Mouse (Mus musculus): ENCODE results near the gene Catsperg1. TPM values are rescaled to one million over a fixed set of nuclear protein-coding genes. Genes with fewer than 3 reads are reported as not detected.
"Not testable (repeated sequence)": the region's sequence is repeated elsewhere in the genome, so short reads cannot be mapped to it uniquely, and the experiment has no call there.

Gene Catsperg1
- total RNA-seq, 2 experiments from 2014 or later = 1.6 to 1.8 TPM

DNA sequence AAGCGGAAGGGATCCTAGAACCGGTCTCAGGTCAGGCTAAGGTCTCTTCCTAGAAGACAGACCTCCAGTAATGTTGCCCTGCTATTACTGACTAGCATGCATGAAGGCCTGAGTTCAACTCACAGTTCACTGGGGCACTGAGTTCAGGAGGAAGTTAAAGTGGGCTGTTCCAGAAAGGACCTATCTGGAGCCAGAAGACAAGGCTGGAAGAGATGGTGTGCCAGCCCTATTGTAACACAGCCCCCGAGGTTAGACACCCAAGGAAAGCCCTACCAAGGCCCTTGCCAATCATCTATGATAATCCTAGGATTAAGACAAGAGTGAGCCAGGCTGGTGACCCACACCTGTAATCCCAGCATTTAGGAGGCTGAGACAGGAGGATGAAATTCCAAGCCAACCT is 17.7 kb upstream of the Catsperg1 start:
- DNase-seq (ENCODE audit: low spot score in 2 of 2) = no peak

DNA sequence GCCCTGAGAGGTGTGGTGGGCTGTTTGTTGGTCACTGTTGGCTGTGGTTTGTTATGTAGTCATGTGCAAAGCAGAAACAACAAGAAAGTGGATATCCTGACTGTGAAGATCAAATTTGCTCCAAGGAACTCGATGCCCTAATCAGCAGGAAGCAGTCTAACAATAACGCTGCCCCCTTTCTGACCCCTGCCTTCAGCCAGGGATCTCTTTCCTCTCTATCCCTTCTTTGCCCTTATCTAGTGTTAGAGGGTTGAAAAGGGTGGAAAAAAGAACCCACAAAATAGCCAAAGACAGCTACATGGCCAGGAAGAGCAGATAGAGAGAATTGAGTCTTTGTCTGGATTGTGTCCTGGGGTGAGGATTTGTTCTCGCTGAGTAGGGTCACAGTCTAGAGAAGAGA is 16.7 kb upstream of the Catsperg1 start:
- no peak for DNase-seq (ENCODE audit: low spot score in 2 of 2)

DNA sequence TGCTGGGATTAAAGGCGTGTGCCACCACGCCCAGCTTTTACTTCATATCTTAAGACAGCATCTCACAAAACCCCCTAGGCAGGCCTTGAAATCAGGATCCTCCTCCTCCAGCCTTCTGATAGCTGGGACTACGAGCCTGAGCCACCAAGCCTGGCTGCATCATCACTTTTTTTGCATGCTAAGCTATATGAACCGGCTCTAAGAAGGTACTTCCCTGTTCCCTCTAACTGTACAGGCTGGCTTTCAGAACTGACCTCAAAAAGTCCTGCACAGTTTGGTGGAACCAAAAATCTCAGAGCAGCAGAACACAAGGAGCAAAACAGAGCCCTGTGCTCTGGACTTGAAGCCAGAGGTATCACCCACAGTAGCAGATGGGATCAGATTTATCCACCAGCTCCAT is 14.4 kb upstream of the Catsperg1 start:
- DNase-seq (ENCODE audit: low spot score in 2 of 2) = no peak

DNA sequence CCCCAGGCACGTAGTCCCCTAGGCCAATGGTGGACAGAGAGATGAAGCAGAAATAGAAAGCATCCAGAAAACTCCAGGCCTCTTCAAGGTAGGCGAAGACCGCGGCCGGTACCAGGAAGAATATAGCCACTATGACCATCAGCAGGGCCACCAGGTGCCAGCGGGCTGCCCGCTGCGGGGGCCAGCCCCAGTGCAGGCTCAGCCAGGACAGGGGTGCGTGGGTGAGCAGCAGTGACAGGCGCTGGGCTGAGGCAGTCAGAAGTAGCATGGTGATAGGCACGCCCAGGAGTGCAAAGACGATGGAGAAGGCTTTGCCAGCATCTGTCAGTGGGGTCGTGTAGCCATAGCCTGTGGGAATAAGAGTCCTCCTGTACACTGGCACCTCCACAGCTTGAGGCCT is 11.7 kb upstream of the Catsperg1 start:
- DNase-seq (ENCODE audit: low spot score in 2 of 2) = no peak

DNA sequence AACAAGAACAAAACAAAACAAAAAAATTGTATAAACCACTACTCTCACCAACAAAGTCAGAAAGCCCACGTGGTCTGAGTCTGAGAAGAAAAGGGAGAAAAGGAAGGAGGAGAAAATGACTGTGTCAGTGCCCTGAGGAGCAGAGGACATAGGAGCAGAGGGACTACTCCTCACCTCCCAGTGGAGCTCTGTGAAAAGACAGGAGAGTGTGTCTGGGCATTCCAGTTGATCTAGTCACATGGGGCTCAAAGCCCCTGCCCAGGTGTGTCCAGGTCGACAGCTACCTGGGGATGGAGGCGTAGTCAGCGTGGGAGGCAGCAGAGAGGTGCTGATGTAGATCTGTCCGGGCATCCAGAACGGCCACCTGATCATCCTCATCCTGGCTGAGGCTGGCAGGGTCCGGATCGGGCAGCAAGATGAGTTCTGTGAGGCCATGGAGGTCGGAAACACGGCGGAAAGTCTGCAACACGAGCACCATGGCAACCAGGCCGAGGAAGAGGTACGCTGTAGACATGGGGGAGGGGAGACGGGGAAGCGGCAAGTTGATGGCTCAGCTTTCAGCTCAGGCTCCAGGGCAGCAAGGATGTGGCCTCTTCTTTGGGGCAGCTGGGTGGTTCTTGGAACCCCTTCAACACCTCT is 11.0 kb upstream of the Catsperg1 start:
- no peak for DNase-seq (ENCODE audit: low spot score in 2 of 2)

DNA sequence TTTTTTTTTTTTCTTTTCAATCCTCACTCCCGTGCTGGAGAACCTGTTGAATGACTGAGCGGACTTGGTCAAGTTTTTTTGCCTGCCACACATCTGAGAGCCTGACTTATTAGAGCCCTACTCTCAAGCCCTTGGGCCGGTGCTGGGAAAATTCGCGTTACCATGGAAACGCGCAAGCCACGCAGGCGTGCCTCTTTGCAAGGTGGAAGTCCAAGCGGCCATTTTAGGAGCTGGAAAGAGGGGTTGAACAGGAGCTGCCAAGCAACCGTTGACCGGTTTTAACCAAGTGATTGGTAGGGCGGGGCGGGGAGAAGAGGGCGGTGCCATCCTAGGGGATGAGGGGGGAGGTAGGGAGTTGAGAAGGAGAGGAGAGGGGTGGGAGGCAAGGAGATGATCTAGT is 1.0 kb upstream of the Catsperg1 start:
- DNase-seq (ENCODE audit: low spot score in 2 of 2) = no peak

DNA sequence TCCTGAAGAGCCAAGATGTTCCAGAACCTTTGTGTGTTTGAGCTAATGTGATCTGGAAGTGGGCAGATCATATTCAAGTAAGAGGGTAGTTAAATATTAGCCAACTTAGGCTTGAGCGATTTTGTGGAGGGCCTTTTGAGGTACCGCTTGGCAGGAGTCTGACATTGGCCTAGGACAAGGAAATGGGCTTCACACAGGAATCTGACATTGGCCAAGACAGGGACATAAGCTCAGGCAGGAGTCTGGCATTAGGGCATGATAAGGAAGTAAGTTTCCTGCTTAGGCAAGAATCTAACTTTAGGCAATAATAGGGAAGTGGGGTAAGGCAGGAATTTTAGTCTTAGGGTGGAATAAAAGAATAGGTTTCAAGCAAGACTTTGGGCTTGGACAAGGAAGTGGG is 401 bp upstream of the Catsperg1 start:
- DNase-seq (ENCODE audit: low spot score in 2 of 2) = no peak

DNA sequence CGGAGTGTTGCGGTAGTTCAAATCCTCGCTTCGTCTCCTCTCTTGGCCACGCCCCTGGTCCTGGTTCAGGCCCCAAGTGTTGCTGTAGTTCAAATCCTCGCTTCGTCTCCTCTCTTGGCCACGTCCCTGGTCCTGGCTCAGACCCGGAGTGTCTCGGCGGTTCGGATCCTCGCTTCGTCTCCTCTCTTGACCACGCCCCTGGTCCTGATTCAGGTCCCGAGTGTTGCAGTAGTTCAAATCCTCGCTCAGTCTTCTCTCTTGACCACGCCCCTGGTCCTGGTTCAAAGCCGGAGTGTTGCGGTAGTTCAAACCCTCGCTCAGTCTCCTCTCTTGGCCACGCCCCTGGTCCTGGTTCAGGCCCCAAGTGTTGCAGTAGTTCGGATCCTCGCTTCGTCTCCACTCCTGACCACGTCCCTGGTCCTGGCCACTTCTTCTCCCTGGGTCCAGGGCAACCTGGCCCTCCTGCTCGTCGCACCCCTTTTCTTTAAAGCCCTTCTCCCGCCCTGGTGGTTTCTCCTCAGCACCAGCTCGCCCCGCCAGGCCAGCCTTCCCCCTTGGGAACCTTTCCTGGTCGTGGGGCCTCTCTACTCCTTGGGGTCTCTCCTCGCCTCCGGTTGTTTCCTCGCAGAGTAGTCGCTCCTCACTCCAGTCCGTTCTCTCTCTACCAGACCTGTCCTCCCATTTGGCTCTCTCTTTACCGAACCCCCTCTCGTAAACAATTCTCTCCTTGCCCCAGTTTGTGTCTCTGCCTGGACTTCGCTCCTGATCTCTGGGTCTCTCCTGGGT is 867 bp downstream of the Catsperg1 start:
- DNase-seq (ENCODE audit: low spot score in 2 of 2) = not testable (repeated sequence)

DNA sequence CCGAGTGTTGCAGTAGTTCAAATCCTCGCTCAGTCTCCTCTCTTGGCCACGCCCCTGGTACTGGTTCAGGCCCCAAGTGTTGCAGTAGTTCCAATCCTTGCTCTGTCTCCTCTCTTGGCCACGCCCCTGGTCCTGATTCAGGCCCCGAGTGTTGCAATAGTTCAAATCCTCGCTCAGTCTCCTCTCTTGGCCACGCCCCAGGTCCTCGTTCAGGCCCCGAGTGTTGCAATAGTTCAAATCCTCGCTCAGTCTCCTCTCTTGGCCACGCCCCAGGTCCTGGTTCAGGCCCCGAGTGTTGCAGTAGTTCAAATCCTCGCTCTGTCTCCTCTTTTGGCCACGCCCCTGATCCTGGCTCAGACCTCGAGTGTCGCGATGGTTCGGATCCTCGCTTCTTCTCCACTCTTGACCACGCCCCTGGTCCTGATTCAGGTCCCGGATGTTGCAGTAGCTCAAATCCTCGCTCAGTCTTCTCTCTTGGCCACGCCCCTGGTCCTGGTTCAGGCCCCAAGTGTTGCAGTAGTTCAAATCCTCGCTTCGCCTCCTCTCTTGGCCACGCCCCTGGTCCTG is 1.6 kb downstream of the Catsperg1 start:
- DNase-seq (ENCODE audit: low spot score in 2 of 2) = no peak

DNA sequence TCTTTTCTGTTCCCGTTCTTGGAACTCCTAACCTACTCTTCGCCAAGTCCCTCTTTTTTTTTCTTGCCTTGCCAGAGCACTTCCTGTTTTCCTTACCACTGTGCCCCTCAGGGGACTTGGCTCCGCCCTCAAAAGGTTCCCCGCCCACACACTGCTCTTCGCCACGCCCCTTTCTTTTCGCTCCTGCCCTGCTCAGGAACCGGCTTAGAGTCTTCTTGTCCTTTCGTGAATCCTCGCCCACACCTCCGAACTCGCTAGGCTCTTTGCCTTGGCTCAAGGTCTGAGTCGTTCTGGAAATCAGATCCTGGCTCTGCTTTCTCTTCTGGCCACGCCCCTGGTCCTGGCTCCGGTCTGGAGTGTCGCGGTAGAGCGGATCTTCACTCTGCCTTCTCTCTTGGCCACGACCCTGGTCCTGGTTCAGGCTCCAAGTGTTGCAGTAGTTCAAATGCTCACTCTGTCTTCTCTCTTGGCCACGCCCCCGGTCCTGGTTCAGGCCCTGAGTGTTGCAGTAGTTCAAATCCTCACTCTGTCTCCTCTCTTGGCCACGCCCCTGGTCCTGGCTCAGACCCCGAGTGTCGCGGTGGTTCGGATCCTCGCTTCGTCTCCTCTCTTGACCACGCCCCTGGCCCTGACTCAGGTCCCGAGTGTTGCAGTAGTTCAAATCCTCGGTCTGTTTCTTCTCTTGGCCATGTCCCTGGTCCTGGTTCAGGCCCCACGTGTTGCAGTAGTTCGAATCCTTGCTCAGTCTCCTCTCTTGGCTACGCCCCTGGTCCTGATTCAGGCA is 2.2 kb downstream of the Catsperg1 start:
- DNase-seq (ENCODE audit: low spot score in 2 of 2) = peak; percentile 60 to 73

DNA sequence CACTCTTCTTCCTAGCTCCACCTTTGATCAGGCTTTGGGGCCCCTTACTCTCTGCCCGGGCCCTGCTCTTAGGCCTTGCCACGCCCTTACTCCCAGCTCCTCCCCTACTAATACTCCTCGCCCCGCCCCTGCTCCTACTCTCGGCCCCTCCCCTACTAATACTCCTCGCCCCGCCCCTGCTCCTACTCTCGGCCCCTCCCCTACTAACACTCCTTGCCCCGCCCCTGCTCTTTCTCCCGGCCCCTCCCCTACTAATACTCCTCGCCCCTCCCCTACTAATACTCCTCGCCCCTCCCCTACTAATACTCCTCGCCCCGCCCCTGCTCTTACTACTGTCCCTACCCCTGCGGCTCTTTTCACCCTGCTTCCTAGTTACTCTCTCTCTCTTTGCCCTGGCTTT is 2.8 kb downstream of the Catsperg1 start:
- DNase-seq (ENCODE audit: low spot score in 2 of 2) = not testable (repeated sequence)

DNA sequence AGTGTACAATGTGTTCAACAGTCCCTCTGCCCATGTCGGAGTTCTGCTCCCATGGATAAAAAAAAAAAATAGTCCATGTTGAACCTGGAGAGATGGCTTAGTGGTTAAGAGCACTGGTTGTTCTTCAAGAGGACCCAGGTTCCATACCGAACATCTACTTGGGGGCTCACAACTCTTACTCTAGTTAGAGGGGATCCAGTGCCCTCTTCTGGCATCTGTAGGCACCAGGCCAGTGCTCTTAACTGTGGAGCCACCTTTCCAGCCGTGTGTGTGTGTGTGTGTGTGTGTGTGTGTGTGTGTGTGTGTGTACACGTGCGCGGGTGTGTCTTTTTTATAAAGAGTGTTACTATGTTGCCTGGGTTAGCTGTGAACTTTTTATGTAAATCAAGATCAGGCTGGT is 11.3 kb downstream of the Catsperg1 start:
- no peak for DNase-seq (ENCODE audit: low spot score in 2 of 2)

DNA sequence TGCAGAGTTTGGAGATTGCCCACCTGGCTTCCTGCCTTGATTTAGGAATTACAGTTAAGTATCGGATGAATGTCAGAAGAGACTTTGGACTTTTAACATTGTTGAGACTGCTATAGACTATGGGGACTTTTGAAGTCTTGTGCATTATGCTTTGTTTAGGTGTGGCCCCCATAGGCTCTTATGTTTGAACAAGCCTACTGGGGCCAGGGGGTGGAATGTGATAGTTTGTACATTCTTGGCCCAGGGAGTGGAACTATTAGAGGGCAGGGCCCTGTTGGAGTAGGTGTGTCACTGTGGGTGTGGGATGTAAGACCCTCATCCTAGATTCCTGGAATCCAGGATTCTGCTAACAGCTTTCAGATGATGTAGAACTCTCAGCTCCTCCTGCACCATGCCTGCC is 19.6 kb downstream of the Catsperg1 start:
- DNase-seq (ENCODE audit: low spot score in 2 of 2) = not testable (repeated sequence)

DNA sequence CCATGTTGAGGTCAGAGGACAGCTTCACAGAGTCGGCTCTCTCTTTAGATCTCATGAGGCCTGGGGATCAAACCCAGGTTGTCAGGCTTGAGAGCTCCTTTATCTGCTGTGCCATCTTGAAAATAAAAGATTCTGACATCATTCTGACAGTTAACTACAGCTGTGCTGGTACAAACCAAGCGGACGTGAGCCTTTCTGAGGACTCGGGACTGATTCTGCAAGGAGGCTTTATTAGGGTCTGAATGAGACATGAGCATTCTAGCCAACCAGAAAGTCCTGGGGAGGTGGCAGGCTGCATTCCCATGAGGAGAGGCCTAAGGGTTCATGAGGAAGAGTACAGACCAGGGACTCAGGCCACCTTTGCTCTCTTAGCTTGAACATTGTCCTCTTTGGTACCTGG is 32.5 kb downstream of the Catsperg1 start:
- DNase-seq (ENCODE audit: low spot score in 2 of 2) = not testable (repeated sequence)

DNA sequence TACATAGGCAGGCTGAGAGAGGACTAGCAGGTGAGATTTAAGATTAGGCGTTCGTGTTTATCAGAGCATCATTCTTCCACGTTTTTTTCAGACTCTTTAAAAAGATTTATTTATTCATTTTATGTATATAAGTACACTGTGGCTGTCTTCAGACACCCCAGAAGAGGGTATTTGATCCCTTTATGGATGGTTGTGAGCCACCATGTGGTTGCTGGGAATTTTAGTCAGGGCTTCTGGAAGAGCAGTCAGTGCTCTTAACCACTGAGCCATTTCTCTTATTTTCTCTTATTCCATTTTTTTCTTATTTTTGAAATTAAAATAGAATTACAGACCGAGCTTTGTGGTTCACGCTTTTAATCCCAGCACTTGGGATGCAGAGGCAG is 33.0 kb downstream of the Catsperg1 start:
- DNase-seq (ENCODE audit: low spot score in 2 of 2) = no peak

DNA sequence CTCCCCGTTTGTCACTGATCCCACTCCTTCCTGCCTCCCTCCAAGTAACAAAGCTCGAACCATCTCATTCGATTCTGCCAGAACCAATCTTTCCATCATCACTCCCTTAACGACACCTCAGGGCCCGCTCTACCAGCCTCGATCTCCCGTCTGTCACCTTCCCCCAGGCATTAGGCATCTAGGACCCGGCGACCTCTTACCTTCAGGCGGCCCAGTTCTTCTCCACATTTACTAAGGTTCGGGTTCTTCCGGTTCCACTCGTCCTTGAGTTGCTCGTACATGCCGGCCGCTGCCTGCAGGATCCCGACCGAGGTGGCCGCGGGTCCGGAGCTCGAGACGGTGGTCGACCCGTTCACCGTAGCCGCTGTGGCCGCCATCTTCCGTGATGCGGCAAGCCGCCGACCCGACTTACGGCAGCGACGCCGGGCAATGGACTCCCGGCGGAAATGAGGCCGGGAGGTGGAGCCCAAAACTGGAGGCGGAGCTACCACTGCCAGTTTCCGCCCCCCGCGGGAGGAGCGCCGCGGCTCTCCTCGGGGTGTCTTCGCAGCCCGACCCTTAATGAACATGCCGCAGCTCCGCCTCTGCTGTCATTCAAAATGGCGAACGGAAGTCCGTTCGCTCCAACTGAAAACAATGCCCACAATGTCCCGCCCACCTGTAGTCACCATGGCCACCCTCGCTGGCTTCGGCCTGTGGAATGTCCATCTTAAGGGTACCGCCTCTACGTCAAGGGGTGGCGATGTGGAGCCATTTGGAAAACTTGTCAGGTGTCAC is 33.6 kb downstream of the Catsperg1 start, which contains the start of gene Psmd8:
Psmd8 (minus strand) TSS at position 625 of the 777 bp plus-strand sequence.
- peak; percentile 92 to 97 for DNase-seq (ENCODE audit: low spot score in 2 of 2)

DNA sequence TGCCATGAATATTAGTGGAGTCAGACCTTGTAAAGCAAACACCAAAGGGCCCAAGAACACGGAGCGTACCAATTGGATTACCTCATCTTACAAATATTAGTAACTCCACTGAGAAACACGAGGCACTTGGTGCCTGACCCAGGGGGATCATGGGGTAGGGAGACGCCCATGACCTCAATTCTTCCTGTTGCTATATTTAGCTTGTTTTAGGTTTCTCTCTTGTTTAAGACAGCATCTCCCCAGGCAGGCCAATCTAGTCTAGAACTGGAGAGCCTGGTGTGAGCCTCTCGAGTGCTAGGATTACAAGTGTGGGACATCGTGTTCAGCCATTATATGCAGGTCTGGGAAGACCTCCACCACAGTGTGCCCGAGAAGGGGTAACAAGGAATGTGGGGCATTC is 34.5 kb downstream of the Catsperg1 start:
- no peak for DNase-seq (ENCODE audit: low spot score in 2 of 2)

DNA sequence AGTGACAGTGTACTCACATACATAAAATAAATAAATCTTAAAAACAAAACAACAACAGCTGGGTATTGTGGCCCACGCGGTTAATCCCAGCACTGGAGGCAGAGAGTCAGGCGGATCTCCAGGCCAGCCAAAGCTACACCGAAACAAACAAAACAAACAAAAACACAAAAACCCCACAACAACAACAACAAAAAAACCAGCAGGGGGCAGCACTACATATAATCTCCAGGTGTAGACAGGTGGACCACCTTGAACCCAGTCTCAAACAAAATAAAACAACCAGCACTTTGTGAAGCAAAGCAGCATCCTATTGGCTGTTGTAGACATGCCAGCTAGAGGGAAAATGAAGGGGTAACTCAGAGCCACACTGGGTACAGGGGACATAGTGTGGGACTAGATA is 35.7 kb downstream of the Catsperg1 start:
- DNase-seq (ENCODE audit: low spot score in 2 of 2) = no peak

DNA sequence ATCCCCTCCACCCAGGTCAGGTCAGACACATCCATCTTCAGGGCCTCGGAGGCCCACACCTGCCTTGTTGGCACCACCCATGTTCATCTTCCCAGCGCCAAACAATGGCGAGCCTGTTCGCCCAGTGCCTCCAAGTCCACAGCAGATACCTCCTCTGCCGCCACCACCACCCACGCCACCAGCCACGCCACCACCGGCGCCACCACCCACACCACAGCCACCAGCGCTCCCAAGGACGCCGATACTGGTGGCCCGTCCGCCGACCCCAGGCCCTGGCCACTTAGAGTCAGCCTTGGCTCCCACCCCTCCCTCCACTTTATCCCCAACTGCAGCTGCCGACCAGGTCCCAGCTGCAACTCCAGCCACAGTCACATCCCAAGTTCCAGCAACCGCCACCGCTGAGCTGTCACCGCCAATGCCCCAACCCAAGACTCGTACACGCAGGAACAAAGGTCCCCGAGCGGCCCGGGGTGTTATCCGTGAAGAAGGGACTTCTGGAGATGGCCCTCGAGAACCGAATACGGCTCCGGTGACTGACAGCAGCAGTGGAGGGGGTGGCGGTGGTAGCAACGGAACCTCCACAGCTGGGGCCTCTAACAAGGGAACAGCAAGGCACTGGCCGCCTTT is 41.3 kb downstream of the Catsperg1 start:
- DNase-seq (ENCODE audit: low spot score in 2 of 2) = no peak

DNA sequence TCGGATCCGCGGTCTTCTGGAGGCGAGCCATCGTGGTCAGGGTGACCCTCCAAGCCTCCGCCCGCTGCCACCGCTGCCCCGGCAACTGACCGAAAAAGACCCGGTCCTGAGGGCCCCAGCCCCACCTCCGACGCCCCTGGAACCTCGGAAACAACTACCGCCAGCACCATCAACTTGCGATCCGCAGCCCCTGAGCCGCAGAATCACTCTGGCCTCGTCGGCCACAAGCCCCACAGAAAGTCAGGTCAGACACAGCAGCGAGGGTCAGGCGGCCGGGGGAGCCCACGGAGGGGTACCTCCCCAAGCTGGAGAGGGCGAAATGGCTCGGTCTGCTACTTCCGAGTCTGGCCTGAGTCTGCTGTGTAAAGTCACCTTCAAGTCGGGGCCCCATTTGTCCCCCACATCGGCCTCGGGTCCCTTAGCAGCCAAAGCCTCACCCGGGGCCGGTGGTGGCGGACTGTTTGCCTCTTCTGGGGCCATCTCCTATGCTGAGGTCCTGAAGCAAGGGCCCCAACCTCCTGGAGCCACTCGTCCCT is 42.2 kb downstream of the Catsperg1 start:
- DNase-seq (ENCODE audit: low spot score in 2 of 2) = no peak

All from layer of hippocampus, postnatal 14 days (tissue).